Mouse (Mus musculus) gastrocnemius, postnatal 36 days (tissue): ENCODE results near the gene Dglucy. TPM values are rescaled to one million over a fixed set of nuclear protein-coding genes. Genes with fewer than 3 reads are reported as not detected.
"Not testable (repeated sequence)": the region's sequence is repeated elsewhere in the genome, so short reads cannot be mapped to it uniquely, and the experiment has no call there.

Experiments
- DNase-seq, 2 experiments: peaks; one replicate each; pipeline ENCODE4 v3.0.0; 2022
- intact Hi-C: fragments of 180-260 bp; cut with DNase I; formaldehyde crosslinking; loops from one replicate; pipeline ENCODE4 v1.15.1; 2025
- total RNA-seq, 2 experiments: library from RNA; stranded (reverse); gene quantifications; 2 replicates each; pipeline ENCODE4 v1.2.3; 2021

The Dglucy gene
- total RNA-seq, 2 experiments from 2014 or later = 10.8 to 11.8 TPM

- intact Hi-C loops = loop anchor here (5.0 kb wide), 1 partner anchor 65 kb away; no protein-coding TSS in a partner anchor
- DNase-seq = no peak
Observed at GRCm38 (mm10) chr12:100776991-100777390, 1.9 kb upstream of the Dglucy start.

GRCm38 (mm10) chr12:100778276-100778933, 452 bp upstream of the Dglucy start:
- intact Hi-C loops = loop anchor here (5.0 kb wide), 1 partner anchor 64 kb away; no protein-coding TSS in a partner anchor
- DNase-seq = peak in 1 of 2 experiments; percentile 21

DNA sequence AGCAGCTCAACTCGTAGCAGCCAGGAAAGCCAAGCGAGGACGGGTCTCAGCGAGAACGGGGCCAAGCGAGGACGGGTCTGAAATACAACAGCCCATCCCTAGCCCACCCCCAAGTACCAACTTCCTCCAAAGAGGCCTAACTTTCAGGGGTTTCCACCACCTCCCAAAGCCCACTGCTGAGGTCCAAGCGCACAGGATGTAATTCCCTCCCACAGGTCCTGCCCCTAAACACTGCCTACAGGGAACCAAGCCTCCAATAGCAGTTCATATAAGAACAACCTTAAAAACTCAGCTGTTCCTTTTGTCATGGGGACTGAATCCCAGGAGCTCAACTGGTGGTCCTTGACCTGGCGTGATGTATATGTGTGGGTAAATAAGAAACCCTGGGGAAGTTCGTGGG, 1.6 kb downstream of the Dglucy start:
- DNase-seq = no peak
- intact Hi-C loops = loop anchor here (5.0 kb wide), 1 partner anchor 43 kb away; no protein-coding TSS in a partner anchor

DNA sequence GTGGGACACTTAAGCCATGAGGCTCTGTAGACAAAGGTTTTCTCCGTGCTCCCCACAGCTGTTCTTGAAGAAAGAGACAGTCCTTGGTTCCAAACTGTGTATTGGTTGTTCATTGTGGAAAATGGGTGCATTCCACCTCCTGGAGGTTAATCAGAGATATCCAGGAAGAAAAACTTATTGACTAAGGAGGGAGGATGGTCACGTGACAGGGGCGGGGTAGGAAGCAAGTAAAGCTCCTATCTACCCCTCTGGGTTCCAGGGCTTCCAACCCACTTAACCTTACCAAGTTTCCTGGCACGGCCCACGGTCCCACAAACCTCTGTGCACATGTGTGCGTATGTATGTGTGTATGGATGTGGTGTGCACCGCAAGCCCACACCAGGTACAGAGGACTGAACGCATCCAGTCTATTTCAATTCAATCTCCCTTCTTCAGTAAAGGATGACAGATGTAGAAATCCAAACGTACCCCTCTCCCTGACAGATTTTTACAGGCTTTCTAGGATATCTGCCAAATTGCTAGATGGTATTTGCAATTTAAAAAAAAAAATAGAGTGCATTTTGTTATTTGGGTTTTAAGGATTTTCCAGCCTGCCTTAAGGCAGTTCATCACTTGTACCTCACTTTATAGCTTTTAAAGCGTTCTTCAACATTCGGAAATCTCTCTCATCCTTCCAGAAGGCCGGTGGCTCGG, 2.7 kb downstream of the Dglucy start:
- peak in 1 of 2 experiments; percentile 7 for DNase-seq
- intact Hi-C loops = loop anchor here (5.0 kb wide), 1 partner anchor 44 kb away; no protein-coding TSS in a partner anchor

- DNase-seq = no peak
- intact Hi-C loops = loop anchor here (5.0 kb wide), 1 partner anchor 47 kb away; no protein-coding TSS in a partner anchor
Observed at GRCm38 (mm10) chr12:100784152-100784551, 5.3 kb downstream of the Dglucy start.

DNA sequence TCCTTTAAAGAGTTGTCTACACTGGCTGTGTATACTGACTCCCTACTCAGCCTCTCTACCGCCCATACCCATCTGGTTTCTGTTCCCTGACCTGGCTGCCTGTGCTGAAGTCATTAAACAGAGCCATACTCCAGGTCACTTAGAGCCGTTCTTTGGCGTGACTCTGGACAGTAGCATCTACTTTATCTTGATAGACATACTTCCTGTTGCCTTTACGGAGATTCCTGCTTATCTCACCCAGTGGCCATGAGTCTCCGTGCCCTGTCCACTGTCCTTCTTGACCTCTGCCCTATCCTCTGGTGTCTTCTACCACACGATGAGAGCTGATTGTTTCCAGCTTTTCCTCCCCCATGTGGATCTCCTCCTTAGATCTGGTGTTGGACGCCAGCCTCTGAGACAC, 6.5 kb downstream of the Dglucy start:
- intact Hi-C loops = no loop called here
- no peak for DNase-seq

- DNase-seq = no peak
- intact Hi-C loops = loop anchor here (5.0 kb wide), 1 partner anchor 52 kb away; no protein-coding TSS in a partner anchor
Observed at GRCm38 (mm10) chr12:100789981-100790550, 11.2 kb downstream of the Dglucy start.

DNA sequence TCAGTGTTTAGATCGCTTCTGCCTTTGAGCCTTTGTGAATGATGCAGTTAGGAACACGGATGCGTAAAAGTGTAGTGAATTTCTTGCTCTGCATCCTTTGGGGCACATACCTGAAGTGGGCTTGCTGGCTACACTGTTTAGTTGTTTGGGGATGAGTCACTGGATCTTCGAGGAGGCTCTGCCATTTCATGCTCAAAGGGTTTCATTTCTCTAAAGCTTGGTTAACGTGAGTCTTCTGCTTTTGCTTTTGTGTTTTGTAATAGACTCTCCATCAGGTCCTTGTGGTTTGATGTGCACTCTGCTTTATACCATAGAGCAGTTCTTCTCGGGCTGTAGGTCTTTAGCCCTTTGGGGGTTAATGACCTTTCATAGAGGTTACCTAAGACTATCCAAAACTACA, 12.6 kb downstream of the Dglucy start:
- intact Hi-C loops = loop anchor here (5.0 kb wide), 1 partner anchor 51 kb away; no protein-coding TSS in a partner anchor
- no peak for DNase-seq

GRCm38 (mm10) chr12:100794450-100795230, 15.8 kb downstream of the Dglucy start:
- intact Hi-C loops = loop anchor here (5.0 kb wide), 1 partner anchor 48 kb away; no protein-coding TSS in a partner anchor
- no peak for DNase-seq

DNA sequence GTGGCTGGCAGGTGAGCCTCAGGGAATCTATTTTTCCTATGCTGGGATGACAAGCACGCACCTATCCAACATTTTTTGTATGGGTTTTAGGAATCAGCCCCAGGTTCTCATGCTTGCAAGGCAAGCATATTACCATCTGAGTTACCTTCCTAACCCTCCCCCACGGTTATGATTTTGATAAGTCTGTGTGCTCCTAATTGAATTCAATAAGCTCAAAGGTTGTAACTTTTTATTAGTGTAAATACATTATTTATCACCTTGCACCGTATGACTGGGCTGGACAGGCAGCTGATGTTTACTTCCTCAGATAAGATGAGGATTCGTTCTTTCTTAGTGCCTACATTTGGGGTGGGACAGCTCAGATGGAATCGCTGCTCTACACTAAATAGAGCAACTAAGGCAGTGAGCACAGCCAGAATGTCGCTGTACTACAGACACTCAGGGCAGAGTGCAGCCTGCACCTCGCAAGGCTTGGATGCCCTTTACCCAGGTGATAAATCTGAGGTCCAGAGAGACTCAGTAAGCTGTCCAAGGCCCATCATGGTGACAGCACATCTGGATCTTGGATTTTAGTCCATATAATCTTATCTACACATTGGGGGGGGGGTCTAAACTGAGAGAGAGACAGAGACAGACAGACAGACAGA, 16.7 kb downstream of the Dglucy start:
- intact Hi-C loops = no loop called here
- no peak for DNase-seq

- DNase-seq, intact Hi-C loops: not testable (repeated sequence)
Observed at GRCm38 (mm10) chr12:100803391-100803790, 24.5 kb downstream of the Dglucy start.

DNA sequence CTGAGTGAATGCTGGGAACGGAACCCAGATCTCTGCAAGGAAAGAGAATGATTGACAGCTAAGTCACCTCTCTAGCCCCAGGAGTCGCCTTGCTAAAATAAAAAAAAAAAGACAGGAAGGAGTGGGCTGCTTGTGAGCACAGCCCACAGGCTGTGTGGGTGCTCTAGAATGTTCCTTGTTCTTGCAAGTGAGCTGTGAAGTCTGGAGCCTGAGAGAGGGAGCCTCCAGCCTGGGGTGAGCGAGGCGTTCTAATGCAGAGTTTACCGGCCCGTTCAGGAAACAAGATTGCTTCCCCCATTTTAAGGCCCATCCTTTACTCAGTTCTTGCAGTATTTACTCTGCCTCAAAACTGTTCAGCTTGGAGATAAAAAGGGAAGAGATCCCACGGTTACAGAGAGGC, 28.4 kb downstream of the Dglucy start:
- no peak for DNase-seq
- intact Hi-C loops = no loop called here

DNA sequence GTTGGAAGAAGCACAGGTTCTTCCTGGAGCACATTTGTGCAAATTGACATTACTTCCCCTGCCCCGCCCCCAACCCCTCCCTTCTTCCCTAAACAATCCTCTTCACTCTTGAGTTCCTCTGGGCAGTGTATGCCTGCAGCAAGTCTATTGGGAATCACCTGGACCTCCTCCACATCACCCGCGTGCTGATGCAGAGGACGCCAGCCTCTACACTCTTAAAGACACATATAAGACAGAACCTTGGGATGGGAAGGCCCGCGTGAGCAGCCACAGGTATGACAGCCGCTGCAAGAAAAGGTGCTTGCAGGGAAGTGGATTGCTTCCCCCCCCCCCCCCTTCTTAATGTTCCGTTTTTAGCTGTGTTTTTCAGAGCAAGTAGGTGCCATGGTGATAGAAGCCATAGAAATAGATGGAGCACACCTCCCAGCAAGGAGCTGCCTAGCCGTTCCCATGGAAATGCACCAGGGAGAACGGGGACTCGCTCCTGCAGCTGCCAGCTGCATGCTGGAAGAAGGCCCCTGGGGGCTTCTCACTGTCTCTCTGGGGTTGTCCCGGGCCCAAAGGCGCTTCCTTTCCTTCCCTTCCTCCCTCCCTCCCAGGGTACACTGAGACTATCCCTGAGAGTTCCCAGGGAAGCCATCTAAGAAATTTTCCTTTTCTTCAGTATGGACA, 29.9 kb downstream of the Dglucy start:
- DNase-seq = no peak
- intact Hi-C loops = no loop called here

GRCm38 (mm10) chr12:100810542-100810941, 31.7 kb downstream of the Dglucy start:
- intact Hi-C loops = no loop called here
- peak; percentile 49 to 74 for DNase-seq

DNA sequence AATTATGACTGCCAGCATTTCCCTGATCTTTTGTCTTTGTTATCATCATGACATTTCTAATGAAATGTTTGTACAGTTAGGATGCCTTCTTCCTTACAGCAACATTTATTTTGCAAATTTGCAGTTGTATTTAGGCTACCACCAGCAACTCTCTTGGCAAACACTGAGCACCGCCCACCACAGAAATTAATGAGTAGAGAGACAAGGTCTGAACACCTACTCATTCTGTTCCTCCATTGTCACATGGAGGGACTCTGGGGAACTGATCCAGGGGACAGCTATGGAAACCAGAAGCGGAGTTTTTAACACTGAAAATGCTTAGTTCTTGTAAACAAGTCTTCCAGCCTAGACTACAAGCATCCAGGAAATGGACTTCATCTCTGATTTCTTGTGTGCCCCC, 35.0 kb downstream of the Dglucy start:
- intact Hi-C loops = no loop called here

DNA sequence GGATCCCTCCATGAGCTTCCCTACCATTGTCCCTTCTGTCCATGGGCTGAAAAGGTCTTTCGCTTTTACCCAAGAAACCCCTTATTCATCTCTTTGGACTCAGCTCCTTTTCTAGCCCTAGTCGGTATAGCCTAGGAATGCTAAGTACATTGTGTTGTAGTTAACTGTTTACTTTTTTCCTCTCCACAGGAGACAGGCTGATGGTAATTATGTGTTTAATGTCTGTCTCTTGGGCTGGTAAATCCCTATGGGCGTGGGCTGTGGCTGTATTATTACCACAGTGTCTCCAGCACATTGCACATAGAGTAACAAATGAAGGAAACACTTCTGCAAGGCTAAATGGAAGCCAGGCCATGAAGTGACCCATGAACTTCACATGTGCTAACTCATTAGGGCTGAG, 35.8 kb downstream of the Dglucy start:
- no peak for DNase-seq
- intact Hi-C loops = no loop called here

More for the DNA sequence above, 35.0 kb downstream of the Dglucy start:
- DNase-seq = no peak

DNA sequence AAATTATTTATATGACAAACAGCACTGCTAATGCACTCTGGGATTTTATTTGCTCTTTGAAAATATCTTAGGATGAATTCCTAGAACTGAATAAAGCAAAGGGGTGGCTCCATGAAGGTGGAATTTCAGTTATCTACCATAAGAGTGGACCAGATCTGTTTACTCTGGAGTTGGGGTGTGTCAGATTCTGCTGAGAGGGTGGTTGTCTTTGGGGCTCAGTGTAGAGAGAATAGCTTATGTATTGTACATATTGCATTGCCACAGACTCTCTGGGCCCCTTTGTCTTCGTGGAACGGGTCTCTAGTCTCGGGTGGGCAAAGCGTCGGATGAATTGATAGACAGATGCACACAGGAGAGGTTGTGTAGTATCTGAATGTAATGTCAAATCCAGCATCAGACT, 38.0 kb downstream of the Dglucy start:
- intact Hi-C loops = no loop called here
- DNase-seq = no peak

DNA sequence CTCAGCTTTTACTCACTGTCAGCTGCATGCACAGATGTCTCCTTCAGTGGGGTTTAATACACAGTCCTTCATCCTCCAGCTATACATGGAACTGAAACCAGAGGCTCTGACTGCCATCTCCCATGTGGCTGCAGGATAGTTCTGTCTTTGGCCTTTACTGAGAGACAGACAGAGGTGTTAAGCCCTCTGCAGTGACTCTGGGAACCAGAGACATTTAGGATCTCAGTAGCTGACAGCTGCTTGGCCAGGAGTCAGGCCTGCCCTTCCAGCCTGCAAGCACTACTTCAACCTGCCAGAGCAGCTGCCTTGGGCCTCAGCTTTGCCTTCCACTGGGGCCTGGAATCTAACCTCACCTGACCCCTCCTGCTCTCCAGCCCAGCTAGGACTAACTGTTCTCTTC, 41.1 kb downstream of the Dglucy start:
- DNase-seq = peak; percentile 57 to 73
- intact Hi-C loops = no loop called here

DNA sequence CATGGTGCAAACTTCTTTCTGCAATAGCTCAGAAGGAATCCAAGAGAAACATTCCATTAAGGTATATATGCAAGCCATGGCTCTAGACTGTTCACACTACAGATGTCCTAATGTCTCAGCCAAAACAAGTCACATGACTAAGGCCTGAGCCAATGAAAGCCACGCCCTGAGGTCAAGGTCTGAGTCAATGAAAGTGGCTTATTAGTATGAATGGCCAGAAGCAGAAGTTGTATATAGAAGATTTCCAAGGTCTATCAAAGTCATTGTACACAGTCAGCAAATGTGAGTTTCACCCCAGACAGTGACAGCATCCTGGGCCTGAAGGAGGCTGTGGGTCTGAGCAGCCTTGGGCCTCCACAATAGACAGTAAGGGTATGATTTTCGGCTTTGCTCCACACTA, 52.2 kb downstream of the Dglucy start:
- intact Hi-C loops = no loop called here
- DNase-seq = no peak
